Mouse (Mus musculus): ENCODE data around the gene Tmem204. TPM values are rescaled to one million over a fixed set of nuclear protein-coding genes. Genes with fewer than 3 reads are reported as not detected.

Tmem204 gene
- polyA plus RNA-seq, 1 experiment from 2014 or later = 10.7 TPM

DNA sequence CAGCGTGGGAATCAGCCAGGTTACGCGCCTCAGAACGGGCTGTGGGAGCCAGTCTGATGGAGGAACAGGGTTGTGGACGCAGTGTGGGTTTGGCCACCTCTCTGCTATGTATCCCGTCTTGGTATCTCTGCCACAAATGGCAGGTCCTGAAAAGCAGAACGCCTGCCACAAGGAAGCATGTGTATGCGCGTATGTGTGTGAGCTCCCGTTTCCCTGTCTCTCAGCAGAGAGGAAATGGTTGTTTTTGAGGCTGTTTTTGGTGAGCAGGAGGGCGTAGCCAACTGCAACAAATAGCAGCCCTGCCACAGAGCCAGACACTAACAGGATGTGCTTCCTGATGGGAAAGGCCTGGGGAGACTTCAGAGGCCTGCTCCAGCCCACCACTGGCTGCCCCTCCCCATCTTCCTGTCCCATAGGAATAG is 2.4 kb downstream of the Tmem204 start:
- 81% methylated on average over 11 of the region's 11 CpGs for WGBS
- DNase-seq (ENCODE audit: low spot score) = peak; percentile 3
- 0 out of 2 replicates have a peak overlapping the region, but pooled peaks have one; percentile 2 for H3K4me3 ChIP-seq (ENCODE audit: low read depth, low read length)

GRCm38 (mm10) chr17:25080210-25080609 is 3.2 kb downstream of the Tmem204 start:
- no peak overlapping the region for H3K27ac ChIP-seq (ENCODE audit: low read depth, low read length)
- no peak overlapping the region for H3K9ac ChIP-seq (ENCODE audit: low read depth, low read length)
- no peaks in the 10 kb centered on the region for H3K9me3 ChIP-seq (ENCODE audit: control insufficient read depth, low read length)
- H3K4me3 ChIP-seq (ENCODE audit: low read depth, low read length) = 0 out of 2 replicates have a peak overlapping the region, but pooled peaks have one; percentile 2
- DNase-seq (ENCODE audit: low spot score) = no peak
- H3K27me3 ChIP-seq (ENCODE audit: control insufficient read depth, insufficient read depth, low read length) = no peaks in the 10 kb centered on the region
- H3K36me3 ChIP-seq (ENCODE audit: control insufficient read depth, insufficient read depth, low read length) = no peaks in the 10 kb centered on the region
- H3K4me2 ChIP-seq (replicated peaks; ENCODE audit: low read depth, low read length) = no peak overlapping the region
- 98% methylated on average over 13 of the region's 13 CpGs for WGBS
- no peak for ATAC-seq (ENCODE audit: low FRiP score)
- H3K4me1 ChIP-seq (replicated peaks; ENCODE audit: control insufficient read depth, insufficient read depth, low read length) = no peaks in the 10 kb centered on the region

More for the DNA sequence above, 2.4 kb downstream of the Tmem204 start:
- peak overlapping the region; percentile 39; the same call in 1 of the 2 replicates for H3K27ac ChIP-seq (ENCODE audit: low read depth, low read length)
- H3K36me3 ChIP-seq (ENCODE audit: control insufficient read depth, insufficient read depth, low read length) = no peaks in the 10 kb centered on the region
- H3K27me3 ChIP-seq (ENCODE audit: control insufficient read depth, insufficient read depth, low read length) = no peaks in the 10 kb centered on the region
- H3K4me1 ChIP-seq (replicated peaks; ENCODE audit: control insufficient read depth, insufficient read depth, low read length) = no peaks in the 10 kb centered on the region
- no peak overlapping the region for H3K4me2 ChIP-seq (replicated peaks; ENCODE audit: low read depth, low read length)
- ATAC-seq (ENCODE audit: low FRiP score) = no peak
- no peaks in the 10 kb centered on the region for H3K9me3 ChIP-seq (ENCODE audit: control insufficient read depth, low read length)
- H3K9ac ChIP-seq (ENCODE audit: low read depth, low read length) = no peak overlapping the region

DNA sequence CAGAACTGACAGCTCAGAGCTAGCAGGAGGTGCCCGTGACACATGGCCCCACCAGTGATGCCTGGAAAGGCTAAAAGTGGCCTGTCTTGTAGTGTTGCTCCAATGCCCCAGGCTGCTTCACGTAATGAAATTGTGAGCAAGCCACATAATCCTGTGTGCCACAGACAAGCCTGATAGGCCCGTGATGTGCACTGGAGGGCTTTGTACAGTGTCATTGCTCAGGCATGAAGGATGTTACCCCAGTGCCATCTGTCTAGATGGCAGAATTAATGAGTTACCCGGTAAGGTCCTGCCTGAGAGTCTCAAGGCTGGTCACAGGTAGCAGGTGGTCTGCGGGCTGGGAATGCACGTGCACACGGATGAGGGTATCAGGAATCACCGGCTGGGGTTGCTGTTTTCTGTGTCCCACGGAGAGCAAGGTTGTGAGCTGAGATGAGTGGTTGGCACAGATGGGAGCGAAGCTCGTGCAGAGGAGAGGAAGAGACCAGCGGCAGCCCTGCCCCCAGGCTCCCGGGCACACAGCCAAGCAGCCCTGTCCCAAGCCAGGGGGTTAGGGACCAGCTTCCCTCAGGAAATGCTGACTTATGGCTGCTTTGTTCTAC is 5.5 kb downstream of the Tmem204 start:
- Histone ChIP-seq H3K4me1 (replicated peaks; ENCODE audit: control insufficient read depth, insufficient read depth, low read length) (no peaks in the 10 kb centered on the region), H3K4me3 (ENCODE audit: low read depth, low read length) (no peak overlapping the region), H3K4me2 (replicated peaks; ENCODE audit: low read depth, low read length) (no peak overlapping the region), H3K9ac (ENCODE audit: low read depth, low read length) (no peak overlapping the region), H3K9me3 (ENCODE audit: control insufficient read depth, low read length) (no peaks in the 10 kb centered on the region), H3K36me3 (ENCODE audit: control insufficient read depth, insufficient read depth, low read length) (no peaks in the 10 kb centered on the region), H3K27ac (ENCODE audit: low read depth, low read length) (no peak overlapping the region), H3K27me3 (ENCODE audit: control insufficient read depth, insufficient read depth, low read length) (no peaks in the 10 kb centered on the region)
- ATAC-seq (ENCODE audit: low FRiP score) (no peak), DNase-seq (ENCODE audit: low spot score) (no peak)
- 86% methylated on average over 13 of the region's 13 CpGs for WGBS

- Histone ChIP-seq H3K27me3 (ENCODE audit: control insufficient read depth, insufficient read depth, low read length) (no peaks in the 10 kb centered on the region), H3K9ac (ENCODE audit: low read depth, low read length) (no peak overlapping the region), H3K9me3 (ENCODE audit: control insufficient read depth, low read length) (no peaks in the 10 kb centered on the region), H3K4me1 (replicated peaks; ENCODE audit: control insufficient read depth, insufficient read depth, low read length) (no peaks in the 10 kb centered on the region), H3K4me3 (ENCODE audit: low read depth, low read length) (no peak overlapping the region), H3K27ac (ENCODE audit: low read depth, low read length) (no peak overlapping the region), H3K36me3 (ENCODE audit: control insufficient read depth, insufficient read depth, low read length) (no peaks in the 10 kb centered on the region), H3K4me2 (replicated peaks; ENCODE audit: low read depth, low read length) (no peak overlapping the region)
- ATAC-seq (ENCODE audit: low FRiP score) (no peak), DNase-seq (ENCODE audit: low spot score) (no peak)
- WGBS = 91% methylated on average over 4 of the region's 4 CpGs
These were observed 6.5 kb downstream of the Tmem204 start for GRCm38 (mm10) chr17:25076906-25077305.

GRCm38 (mm10) chr17:25068690-25069089 is 14.7 kb downstream of the Tmem204 start:
- H3K36me3 ChIP-seq (ENCODE audit: control insufficient read depth, insufficient read depth, low read length) = no peaks in the 10 kb centered on the region
- H3K4me3 ChIP-seq (ENCODE audit: low read depth, low read length) = no peak overlapping the region
- H3K4me2 ChIP-seq (replicated peaks; ENCODE audit: low read depth, low read length) = no peak overlapping the region
- no peaks in the 10 kb centered on the region for H3K27me3 ChIP-seq (ENCODE audit: control insufficient read depth, insufficient read depth, low read length)
- WGBS = 74% methylated on average over 2 of the region's 2 CpGs
- no peak for DNase-seq (ENCODE audit: low spot score)
- ATAC-seq (ENCODE audit: low FRiP score) = no peak
- no peak overlapping the region for H3K27ac ChIP-seq (ENCODE audit: low read depth, low read length)
- no peak overlapping the region for H3K9ac ChIP-seq (ENCODE audit: low read depth, low read length)
- H3K4me1 ChIP-seq (replicated peaks; ENCODE audit: control insufficient read depth, insufficient read depth, low read length) = no peaks in the 10 kb centered on the region
- no peaks in the 10 kb centered on the region for H3K9me3 ChIP-seq (ENCODE audit: control insufficient read depth, low read length)

- Histone ChIP-seq H3K9me3 (ENCODE audit: control insufficient read depth, low read length) (no peaks in the 10 kb centered on the region), H3K4me2 (replicated peaks; ENCODE audit: low read depth, low read length) (no peak overlapping the region), H3K27ac (ENCODE audit: low read depth, low read length) (no peak overlapping the region), H3K36me3 (ENCODE audit: control insufficient read depth, insufficient read depth, low read length) (no peaks in the 10 kb centered on the region), H3K4me3 (ENCODE audit: low read depth, low read length) (no peak overlapping the region), H3K27me3 (ENCODE audit: control insufficient read depth, insufficient read depth, low read length) (no peaks in the 10 kb centered on the region), H3K4me1 (replicated peaks; ENCODE audit: control insufficient read depth, insufficient read depth, low read length) (no peaks in the 10 kb centered on the region), H3K9ac (ENCODE audit: low read depth, low read length) (no peak overlapping the region)
- ATAC-seq (ENCODE audit: low FRiP score) = no peak
- no peak for DNase-seq (ENCODE audit: low spot score)
- WGBS = 82% methylated on average over 8 of the region's 8 CpGs
These were observed 15.9 kb downstream of the Tmem204 start for GRCm38 (mm10) chr17:25067442-25067851.

DNA sequence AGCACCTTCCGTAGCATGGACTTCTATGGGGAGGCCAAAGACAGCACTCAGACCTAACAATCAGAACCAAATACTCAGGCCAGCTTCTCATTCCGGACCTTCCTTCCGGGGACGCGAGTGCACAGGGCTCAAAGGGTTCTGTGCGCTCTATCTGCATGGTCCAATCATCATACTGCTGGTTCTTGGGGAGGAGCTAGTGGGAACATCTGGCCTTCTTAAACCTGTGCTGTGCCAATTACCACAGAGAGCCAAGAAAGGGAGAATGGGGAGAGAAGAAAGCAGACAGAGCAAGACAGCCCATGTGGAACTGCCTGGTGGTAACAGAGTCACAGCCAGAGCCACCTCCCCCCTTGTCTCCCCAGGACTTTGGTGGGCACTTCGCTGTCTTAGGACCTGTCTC is 16.8 kb downstream of the Tmem204 start:
- no peaks in the 10 kb centered on the region for H3K36me3 ChIP-seq (ENCODE audit: control insufficient read depth, insufficient read depth, low read length)

DNA sequence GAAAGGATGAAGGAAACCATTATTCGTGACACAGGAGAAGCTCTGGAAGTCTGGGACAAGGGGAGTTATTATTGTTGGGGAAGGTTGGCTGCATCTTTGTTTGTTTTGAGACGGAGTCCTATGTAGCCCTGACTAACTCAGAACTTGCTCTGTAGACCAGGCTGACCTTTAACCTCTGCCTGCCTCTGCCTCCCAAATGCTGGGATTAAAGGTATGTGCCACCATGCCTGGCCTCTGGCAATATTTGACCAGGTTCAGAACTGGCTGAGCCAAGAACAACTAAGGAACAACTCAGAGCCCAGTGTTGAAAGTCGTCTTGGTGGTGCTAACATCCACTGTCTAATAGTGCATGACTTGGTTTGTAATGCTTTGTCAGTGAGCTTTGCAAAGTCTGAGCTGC is 18.2 kb downstream of the Tmem204 start:
- Histone ChIP-seq H3K4me3 (ENCODE audit: low read depth, low read length) (no peak overlapping the region), H3K4me1 (replicated peaks; ENCODE audit: control insufficient read depth, insufficient read depth, low read length) (no peaks in the 10 kb centered on the region), H3K36me3 (ENCODE audit: control insufficient read depth, insufficient read depth, low read length) (no peaks in the 10 kb centered on the region), H3K27me3 (ENCODE audit: control insufficient read depth, insufficient read depth, low read length) (no peaks in the 10 kb centered on the region), H3K9me3 (ENCODE audit: control insufficient read depth, low read length) (no peaks in the 10 kb centered on the region), H3K4me2 (replicated peaks; ENCODE audit: low read depth, low read length) (no peak overlapping the region), H3K9ac (ENCODE audit: low read depth, low read length) (no peak overlapping the region), H3K27ac (ENCODE audit: low read depth, low read length) (no peak overlapping the region)
- DNase-seq (ENCODE audit: low spot score) (no peak), ATAC-seq (ENCODE audit: low FRiP score) (no peak)
- 85% methylated on average over 3 of the region's 3 CpGs for WGBS

More for the DNA sequence above, 16.8 kb downstream of the Tmem204 start:
- DNase-seq (ENCODE audit: low spot score) (no peak), ATAC-seq (ENCODE audit: low FRiP score) (no peak)
- Histone ChIP-seq H3K4me2 (replicated peaks; ENCODE audit: low read depth, low read length) (no peak overlapping the region), H3K9me3 (ENCODE audit: control insufficient read depth, low read length) (no peaks in the 10 kb centered on the region), H3K27me3 (ENCODE audit: control insufficient read depth, insufficient read depth, low read length) (no peaks in the 10 kb centered on the region), H3K27ac (ENCODE audit: low read depth, low read length) (no peak overlapping the region), H3K9ac (ENCODE audit: low read depth, low read length) (no peak overlapping the region), H3K4me3 (ENCODE audit: low read depth, low read length) (no peak overlapping the region), H3K4me1 (replicated peaks; ENCODE audit: control insufficient read depth, insufficient read depth, low read length) (no peaks in the 10 kb centered on the region)
- WGBS = 96% methylated on average over 7 of the region's 7 CpGs

- H3K27ac ChIP-seq (ENCODE audit: low read depth, low read length) = no peak overlapping the region
- DNase-seq (ENCODE audit: low spot score) (no peak), ATAC-seq (ENCODE audit: low FRiP score) (no peak)
- H3K27me3 ChIP-seq (ENCODE audit: control insufficient read depth, insufficient read depth, low read length) = no peaks in the 10 kb centered on the region
- no peak overlapping the region for H3K4me2 ChIP-seq (replicated peaks; ENCODE audit: low read depth, low read length)
- no peaks in the 10 kb centered on the region for H3K9me3 ChIP-seq (ENCODE audit: control insufficient read depth, low read length)
- no peak overlapping the region for H3K9ac ChIP-seq (ENCODE audit: low read depth, low read length)
- H3K4me1 ChIP-seq (replicated peaks; ENCODE audit: control insufficient read depth, insufficient read depth, low read length) = no peaks in the 10 kb centered on the region
- 83% methylated on average over 9 of the region's 9 CpGs for WGBS
- no peaks in the 10 kb centered on the region for H3K36me3 ChIP-seq (ENCODE audit: control insufficient read depth, insufficient read depth, low read length)
- H3K4me3 ChIP-seq (ENCODE audit: low read depth, low read length) = no peak overlapping the region
These were observed 19.0 kb downstream of the Tmem204 start for GRCm38 (mm10) chr17:25064351-25064750.

Data from hindbrain, embryonic 11.5 days (tissue).